Mouse (Mus musculus) left cerebral cortex, postnatal 4 days (tissue): ENCODE data around the gene Dmpk. TPM values are rescaled to one million over a fixed set of nuclear protein-coding genes. Genes with fewer than 3 reads are reported as not detected.

Experiments
- DNase-seq: peaks from one replicate; pipeline ENCODE4 v3.0.0-alpha.2; 2022
- intact Hi-C: fragments of 180-260 bp; cut with DNase I; formaldehyde crosslinking; loops from one replicate; pipeline ENCODE4 v1.15.1; 2025
- total RNA-seq, 2 experiments: library from RNA; stranded (reverse); gene quantifications; 2 replicates each; pipeline ENCODE4 v1.2.3; 2021

The Dmpk gene
- total RNA-seq, 2 experiments from 2014 or later = 45.3 to 46.5 TPM

- intact Hi-C loops = no loop called here
- DNase-seq = peak; percentile 48
Observed at GRCm38 (mm10) chr7:19094826-19095750, 11.4 kb downstream of the Dmpk start.

- intact Hi-C loops = no loop called here
- DNase-seq = peak; percentile 57
Observed at GRCm38 (mm10) chr7:19095751-19096110, 12.1 kb downstream of the Dmpk start.

- DNase-seq = no peak
- intact Hi-C loops = no loop called here
Observed at GRCm38 (mm10) chr7:19096421-19096976, 12.8 kb downstream of the Dmpk start.

- intact Hi-C loops = no loop called here
- no peak for DNase-seq
Observed at GRCm38 (mm10) chr7:19097217-19097616, 13.6 kb downstream of the Dmpk start.

- intact Hi-C loops = no loop called here
- no peak for DNase-seq
Observed at GRCm38 (mm10) chr7:19097863-19098262, 14.2 kb downstream of the Dmpk start.

- no peak for DNase-seq
- intact Hi-C loops = no loop called here
Observed at GRCm38 (mm10) chr7:19098811-19099210, 15.2 kb downstream of the Dmpk start.

GRCm38 (mm10) chr7:19100290-19100689 lies 16.6 kb downstream of the Dmpk start:
- DNase-seq = no peak
- intact Hi-C loops = no loop called here

GRCm38 (mm10) chr7:19103741-19104140 lies 20.1 kb downstream of the Dmpk start:
- DNase-seq = no peak
- intact Hi-C loops = no loop called here

- intact Hi-C loops = no loop called here
- no peak for DNase-seq
Observed at GRCm38 (mm10) chr7:19104486-19104885, 20.8 kb downstream of the Dmpk start.

- intact Hi-C loops = no loop called here
Observed at GRCm38 (mm10) chr7:19107436-19107835, 23.8 kb downstream of the Dmpk start.

GRCm38 (mm10) chr7:19109565-19109964 lies 25.9 kb downstream of the Dmpk start:
- intact Hi-C loops = no loop called here
- DNase-seq = no peak

More at GRCm38 (mm10) chr7:19107436-19107835, 23.8 kb downstream of the Dmpk start:
- no peak for DNase-seq

GRCm38 (mm10) chr7:19118028-19118771 lies 34.6 kb downstream of the Dmpk start, which contains the start of gene Gm4969:
Gene Gm4969, minus strand, starts transcription at chr7:19118368.
- DNase-seq = peak; percentile 77
- intact Hi-C loops = no loop called here

GRCm38 (mm10) chr7:19119083-19119482 lies 35.4 kb downstream of the Dmpk start:
- no peak for DNase-seq
- intact Hi-C loops = no loop called here

- DNase-seq = peak; percentile 92
- intact Hi-C loops = no loop called here
Observed at GRCm38 (mm10) chr7:19119631-19120429, 36.2 kb downstream of the Dmpk start, which contains the start of gene Fbxo46. Gene Fbxo46, plus strand, starts transcription at chr7:19119859.

- no peak for DNase-seq
- intact Hi-C loops = no loop called here
Observed at GRCm38 (mm10) chr7:19121686-19122085, 38.0 kb downstream of the Dmpk start.

GRCm38 (mm10) chr7:19124713-19125112 lies 41.1 kb downstream of the Dmpk start:
- DNase-seq = no peak
- intact Hi-C loops = no loop called here

GRCm38 (mm10) chr7:19127744-19128143 lies 44.1 kb downstream of the Dmpk start:
- DNase-seq = no peak
- intact Hi-C loops = no loop called here

GRCm38 (mm10) chr7:19129396-19129795 lies 45.7 kb downstream of the Dmpk start:
- intact Hi-C loops = no loop called here
- no peak for DNase-seq

- no peak for DNase-seq
- intact Hi-C loops = no loop called here
Observed at GRCm38 (mm10) chr7:19130657-19131056, 47.0 kb downstream of the Dmpk start.

- intact Hi-C loops = no loop called here
- DNase-seq = peak; percentile 99
Observed at GRCm38 (mm10) chr7:19131324-19131848, 47.7 kb downstream of the Dmpk start.
